Mouse (Mus musculus) thymus, adult 2 months (tissue): Measurements from ENCODE around the gene Mtmr1. TPM values are rescaled to one million over a fixed set of nuclear protein-coding genes. Genes with fewer than 3 reads are reported as not detected.

Experiments used
- DNase-seq: peaks from one replicate; pipeline ENCODE4 v3.0.0; 2021
- H3K27ac ChIP-seq: fragments of 200-500 bp; 2 replicates; pipeline ENCODE4 v1.5.1; 2012; ENCODE audit warnings: low read length, control low read depth; ENCODE audit not compliant: control insufficient read depth, insufficient read depth
- H3K27me3 ChIP-seq: fragments of 200-500 bp; 2 replicates; pipeline ENCODE4 v1.6.1; 2012; ENCODE audit warnings: mild to moderate bottlenecking, low read length, moderate library complexity, mixed read lengths; ENCODE audit not compliant: control insufficient read depth, insufficient read depth
- H3K36me3 ChIP-seq: fragments of 200-500 bp; 2 replicates; pipeline ENCODE4 v1.6.1; 2012; ENCODE audit warnings: mild to moderate bottlenecking, low read length, moderate library complexity; ENCODE audit not compliant: control insufficient read depth, insufficient read depth
- H3K4me1 ChIP-seq: fragments of 200-500 bp; replicated peaks from 2 replicates; pipeline ENCODE4 v1.6.1; 2012; ENCODE audit warnings: low read length; ENCODE audit not compliant: control insufficient read depth, insufficient read depth
- H3K4me3 ChIP-seq: fragments of 200-500 bp; 2 replicates; pipeline ENCODE4 v1.5.1; 2012; ENCODE audit warnings: mild to moderate bottlenecking, low read length, control low read depth, moderate library complexity; ENCODE audit not compliant: control insufficient read depth, insufficient read depth
- CTCF ChIP-seq: fragments of 200-500 bp; IDR thresholded peaks from 2 replicates; pipeline ENCODE4 v1.5.1; 2012; ENCODE audit warnings: mild to moderate bottlenecking, control low read depth, low read length, moderate library complexity, borderline replicate concordance; ENCODE audit not compliant: control insufficient read depth, poor library complexity, insufficient read depth; ENCODE audit errors: extremely low read depth
- POLR2A ChIP-seq: fragments of 200-500 bp; IDR thresholded peaks from 2 replicates; pipeline ENCODE4 v1.6.1; 2012; ENCODE audit warnings: mild to moderate bottlenecking, low read length, control low read depth, moderate library complexity; ENCODE audit not compliant: control insufficient read depth, poor library complexity, insufficient read depth; ENCODE audit errors: extremely low read depth
- WGBS: fragments of 180-500 bp; shearing (Covaris S2); methylation state at CpG from one replicate; pipeline ENCODE4 v1.1.7; 2018; 5-methylcytosine and 5-hydroxymethylcytosine counted together
- polyA plus RNA-seq: library from polyadenylated mRNA; depleted of rRNA; stranded (reverse); fragments of >200 nt; gene quantifications from 2 replicates; pipeline ENCODE4 v1.2.3, GENCODE M21; 2012

Gene Mtmr1
- polyA plus RNA-seq, 1 experiment: 19.2 TPM

DNA sequence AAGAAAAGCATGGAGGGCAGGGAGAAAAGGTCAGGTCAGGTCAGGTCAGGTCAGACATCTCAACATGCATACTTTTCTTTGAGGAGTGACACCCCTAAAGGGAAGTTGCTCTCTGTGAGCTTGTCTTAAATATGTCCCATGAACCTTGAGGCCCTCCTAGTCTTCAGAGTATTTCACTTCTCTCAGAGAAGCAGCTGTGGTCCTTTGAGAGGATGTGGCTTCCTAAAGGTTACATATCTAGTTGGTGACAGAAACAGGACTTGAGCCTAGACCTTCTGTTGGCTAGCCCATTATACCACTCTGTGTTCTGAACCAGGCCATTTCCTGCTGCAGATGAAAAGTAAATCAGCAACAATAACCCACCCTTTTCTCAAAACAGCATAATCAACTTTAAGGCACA, 2.4 kb downstream of the Mtmr1 start:
- TF ChIP-seq CTCF (no peak), POLR2A (no peak)
- Histone ChIP-seq H3K27me3 (no peaks in the 10 kb centered on the region), H3K27ac (peak overlapping the region; percentile 62; the same call in 1 of the 2 replicates), H3K4me3 (no peak overlapping the region), H3K4me1 (peaks cover 6% of the 10 kb centered on the region), H3K36me3 (no peaks in the 10 kb centered on the region)
- DNase-seq: no peak

DNA sequence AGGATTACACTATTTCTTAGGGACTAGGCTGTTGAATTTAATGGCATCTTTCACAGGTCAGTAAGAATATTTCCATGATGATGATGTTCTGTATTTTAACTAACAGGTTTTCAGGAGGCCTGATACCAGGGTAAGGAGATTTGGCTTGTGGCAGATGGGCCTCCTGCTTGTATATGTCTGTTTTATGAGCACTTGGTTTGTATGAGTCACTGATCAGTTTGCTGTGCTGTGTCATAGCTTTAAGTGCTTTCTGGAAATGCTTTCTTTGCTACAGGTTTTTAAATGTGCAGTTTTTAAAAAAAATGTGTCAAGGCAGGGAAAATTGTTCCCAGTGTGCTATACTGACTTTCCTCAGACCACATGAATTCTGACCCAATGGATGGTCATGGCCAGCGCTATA, 12.2 kb downstream of the Mtmr1 start:
- Histone ChIP-seq H3K4me1 (no peaks in the 10 kb centered on the region), H3K36me3 (no peaks in the 10 kb centered on the region), H3K27ac (no peak overlapping the region), H3K27me3 (no peaks in the 10 kb centered on the region), H3K4me3 (no peak overlapping the region)
- TF ChIP-seq CTCF (no peak), POLR2A (no peak)
- DNase-seq: no peak
- 100% methylated on average over 1 of the region's 1 CpGs for WGBS

DNA sequence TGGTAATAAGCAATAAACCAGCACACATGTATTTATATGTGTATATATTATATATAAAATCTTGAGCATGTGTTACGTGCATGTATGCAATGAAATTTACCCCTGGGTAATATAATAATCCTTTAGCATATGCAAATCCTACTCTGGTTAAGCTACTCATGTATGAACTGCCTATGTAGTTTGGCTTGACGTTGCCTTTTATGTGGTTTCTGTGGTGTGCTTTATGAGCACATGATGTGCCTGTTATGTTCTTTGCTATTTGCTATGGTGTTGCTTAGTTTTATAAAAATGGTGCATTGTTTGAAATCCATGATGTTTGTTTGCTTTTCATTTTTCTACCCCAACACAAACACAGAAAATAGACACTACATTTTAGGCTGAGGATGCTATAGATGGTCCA, 13.9 kb downstream of the Mtmr1 start:
- Histone ChIP-seq H3K27me3 (no peaks in the 10 kb centered on the region), H3K27ac (no peak overlapping the region), H3K36me3 (no peaks in the 10 kb centered on the region), H3K4me3 (no peak overlapping the region), H3K4me1 (no peaks in the 10 kb centered on the region)
- DNase-seq: peak; percentile 19
- WGBS: 15% methylated on average over 2 of the region's 2 CpGs
- TF ChIP-seq POLR2A: no peak
- TF ChIP-seq CTCF: no peak

DNA sequence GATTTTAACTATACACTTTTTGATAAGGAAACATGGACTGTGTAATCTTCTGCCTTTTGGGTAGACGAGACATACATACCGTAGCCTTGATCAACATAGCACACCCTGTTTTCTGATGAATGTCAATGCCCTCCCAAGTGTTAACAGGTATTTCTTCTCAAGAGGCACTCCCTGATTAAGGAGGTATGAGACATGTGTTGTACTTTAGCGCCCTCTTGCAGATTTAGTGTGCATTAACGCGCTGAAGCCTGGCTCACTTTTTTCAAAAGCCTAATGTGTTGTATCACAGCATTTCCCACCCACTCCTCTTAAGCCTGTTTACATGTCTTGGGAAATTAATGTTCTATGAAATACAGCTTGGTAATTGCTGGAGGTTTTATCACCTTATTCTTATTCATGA, 17.0 kb downstream of the Mtmr1 start:
- H3K4me3 ChIP-seq: no peak overlapping the region
- no peaks in the 10 kb centered on the region for H3K4me1 ChIP-seq
- H3K27me3 ChIP-seq: no peaks in the 10 kb centered on the region
- H3K36me3 ChIP-seq: no peaks in the 10 kb centered on the region
- no peak overlapping the region for H3K27ac ChIP-seq
- DNase-seq: peak; percentile 29
- 64% methylated on average over 5 of the region's 5 CpGs for WGBS
- TF ChIP-seq CTCF: no peak
- TF ChIP-seq POLR2A: no peak

DNA sequence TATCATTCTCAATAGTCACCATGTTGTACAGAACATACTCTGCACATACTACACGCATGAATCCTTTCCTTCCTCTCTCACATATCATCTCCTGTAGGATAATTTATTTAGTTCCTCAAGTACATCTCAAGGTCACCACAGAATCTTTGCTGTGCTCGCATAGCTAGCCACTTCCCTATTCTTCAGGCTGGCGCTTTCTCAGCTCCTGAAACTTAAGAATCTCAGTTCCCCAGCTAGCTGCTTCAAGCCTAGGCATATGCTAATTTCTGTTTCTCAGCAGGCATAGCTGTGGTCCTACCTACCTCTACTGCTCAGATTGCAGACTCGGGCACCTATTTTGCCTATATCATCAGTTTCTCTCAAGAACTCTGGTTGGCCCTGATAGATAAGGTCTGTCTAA, 31.8 kb downstream of the Mtmr1 start:
- H3K27me3 ChIP-seq: no peaks in the 10 kb centered on the region
- no peak for DNase-seq

DNA sequence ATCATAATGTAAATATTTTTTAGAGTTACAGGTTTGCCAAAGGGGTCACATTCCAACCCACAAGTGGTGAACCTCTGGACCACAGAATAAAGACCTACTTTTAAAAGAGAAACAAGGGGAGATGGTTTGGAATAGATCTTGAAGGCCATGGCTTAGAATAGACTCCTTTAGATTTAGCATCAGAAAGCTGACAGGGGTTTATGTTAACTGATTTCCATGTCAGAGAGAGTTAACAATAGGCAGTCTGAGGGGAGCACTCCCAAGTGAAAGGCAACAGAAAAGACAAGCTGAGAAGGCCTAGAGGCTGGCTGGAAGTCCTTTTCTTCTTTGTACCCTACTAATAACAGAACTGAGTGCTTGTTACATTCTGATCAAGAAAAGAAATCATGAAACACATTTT, 41.7 kb downstream of the Mtmr1 start:
- no peaks in the 10 kb centered on the region for H3K36me3 ChIP-seq
- no peaks in the 10 kb centered on the region for H3K27me3 ChIP-seq
- no peaks in the 10 kb centered on the region for H3K4me1 ChIP-seq
- H3K27ac ChIP-seq: no peak overlapping the region
- no peak for DNase-seq
- TF ChIP-seq CTCF: no peak
- no peak for TF ChIP-seq POLR2A
- no peak overlapping the region for H3K4me3 ChIP-seq

More for the DNA sequence above, 31.8 kb downstream of the Mtmr1 start:
- Histone ChIP-seq H3K36me3 (0 out of 2 replicates have a peak, but pooled peaks cover 4% of the 10 kb centered on the region), H3K27ac (no peak overlapping the region), H3K4me3 (no peak overlapping the region), H3K4me1 (no peaks in the 10 kb centered on the region)
- TF ChIP-seq CTCF (no peak), POLR2A (no peak)
- 77% methylated on average over 4 of the region's 4 CpGs for WGBS

GRCm38 (mm10) chrX:71408386-71408785, 43.8 kb downstream of the Mtmr1 start:
- no peaks in the 10 kb centered on the region for H3K4me1 ChIP-seq
- H3K36me3 ChIP-seq: no peaks in the 10 kb centered on the region
- WGBS: 100% methylated on average over 1 of the region's 1 CpGs
- DNase-seq: no peak
- no peaks in the 10 kb centered on the region for H3K27me3 ChIP-seq
- TF ChIP-seq CTCF: no peak
- no peak for TF ChIP-seq POLR2A
- no peak overlapping the region for H3K4me3 ChIP-seq
- H3K27ac ChIP-seq: no peak overlapping the region
